Mouse (Mus musculus) ES-E14 (cell line): ENCODE measurements around the gene Ccm2.

Experiments used
- CHD2 ChIP-seq: IDR thresholded peaks from 2 replicates; pipeline ENCODE4 v1.6.1; 2014; ENCODE audit warnings: mild to moderate bottlenecking, low read depth, low read length, inconsistent platforms
- HCFC1 ChIP-seq: IDR thresholded peaks from 2 replicates; pipeline ENCODE4 v1.6.1; 2012; ENCODE audit warnings: low read length, inconsistent platforms, borderline replicate concordance; ENCODE audit not compliant: insufficient read depth

GRCm38 (mm10) chr11:6636150-6636549 lies 89.5 kb downstream of the Ccm2 start:
- TF ChIP-seq HCFC1, result no peak
- TF ChIP-seq CHD2, result no peak
